Mouse (Mus musculus): ENCODE measurements at regions not wholly inside any gene's neighbourhood (a gene's known extent, or its start where the extent isn't known, plus 50 kb on each side); places are given as distances from the start of the nearest gene placed in this dataset.

GRCm38 (mm10) chr10:55416304-55416703 lies 690.4 kb upstream of the Msl3l2 start:
- TF ChIP-seq POLR2A (IDR thresholded peaks at IDR 0.05; ENCODE audit: borderline replicate concordance, insufficient read depth, low read length) (no peak), CTCF (IDR thresholded peaks at IDR 0.05; ENCODE audit: borderline replicate concordance, insufficient read depth, low read depth, low read length) (no peak)
- DNase-seq = no peak
- Histone ChIP-seq H3K4me3 (replicated peaks; ENCODE audit: insufficient read depth, low read depth, low read length) (no peak overlapping the region), H3K27ac (ENCODE audit: insufficient read depth, low read length) (no peak overlapping the region), H3K4me1 (ENCODE audit: control insufficient read depth, insufficient read depth, low read length) (no peaks in the 10 kb centered on the region), H3K27me3 (ENCODE audit: control insufficient read depth, insufficient read depth, low read length) (no peaks in the 10 kb centered on the region)
- WGBS = 76% methylated on average over 1 of the region's 1 CpGs

GRCm38 (mm10) chr10:55416769-55417168 lies 689.9 kb upstream of the Msl3l2 start:
- Histone ChIP-seq H3K27ac (ENCODE audit: insufficient read depth, low read length) (no peak overlapping the region), H3K4me3 (replicated peaks; ENCODE audit: insufficient read depth, low read depth, low read length) (no peak overlapping the region), H3K27me3 (ENCODE audit: control insufficient read depth, insufficient read depth, low read length) (no peaks in the 10 kb centered on the region), H3K4me1 (ENCODE audit: control insufficient read depth, insufficient read depth, low read length) (no peaks in the 10 kb centered on the region)
- DNase-seq = peak in 1 of 2 experiments; percentile 3
- no peak for TF ChIP-seq CTCF (IDR thresholded peaks at IDR 0.05; ENCODE audit: borderline replicate concordance, insufficient read depth, low read depth, low read length)
- TF ChIP-seq POLR2A (IDR thresholded peaks at IDR 0.05; ENCODE audit: borderline replicate concordance, insufficient read depth, low read length) = no peak

GRCm38 (mm10) chr10:55422391-55422790 lies 684.3 kb upstream of the Msl3l2 start:
- H3K27me3 ChIP-seq (ENCODE audit: control insufficient read depth, insufficient read depth, low read length) = no peaks in the 10 kb centered on the region
- TF ChIP-seq POLR2A (IDR thresholded peaks at IDR 0.05; ENCODE audit: borderline replicate concordance, insufficient read depth, low read length) = no peak
- TF ChIP-seq CTCF (IDR thresholded peaks at IDR 0.05; ENCODE audit: borderline replicate concordance, insufficient read depth, low read depth, low read length) = no peak
- no peak for DNase-seq
- no peak overlapping the region for H3K27ac ChIP-seq (ENCODE audit: insufficient read depth, low read length)
- H3K4me3 ChIP-seq (replicated peaks; ENCODE audit: insufficient read depth, low read depth, low read length) = no peak overlapping the region
- H3K4me1 ChIP-seq (ENCODE audit: control insufficient read depth, insufficient read depth, low read length) = no peaks in the 10 kb centered on the region

GRCm38 (mm10) chr10:55424943-55425342 lies 681.8 kb upstream of the Msl3l2 start:
- WGBS = 81% methylated on average over 4 of the region's 4 CpGs
- no peak for DNase-seq

More at GRCm38 (mm10) chr10:55424943-55425342, 681.8 kb upstream of the Msl3l2 start:
- no peaks in the 10 kb centered on the region for H3K4me1 ChIP-seq (ENCODE audit: control insufficient read depth, insufficient read depth, low read length)
- H3K27me3 ChIP-seq (ENCODE audit: control insufficient read depth, insufficient read depth, low read length) = no peaks in the 10 kb centered on the region
- no peak overlapping the region for H3K27ac ChIP-seq (ENCODE audit: insufficient read depth, low read length)
- no peak for TF ChIP-seq POLR2A (IDR thresholded peaks at IDR 0.05; ENCODE audit: borderline replicate concordance, insufficient read depth, low read length)
- no peak for TF ChIP-seq CTCF (IDR thresholded peaks at IDR 0.05; ENCODE audit: borderline replicate concordance, insufficient read depth, low read depth, low read length)
- no peak overlapping the region for H3K4me3 ChIP-seq (replicated peaks; ENCODE audit: insufficient read depth, low read depth, low read length)

Data from cerebellum, adult 2 months (tissue).